Mouse (Mus musculus) midbrain, embryonic 16.5 days (tissue): ENCODE measurements around the gene Casc3. TPM values are rescaled to one million over a fixed set of nuclear protein-coding genes. Genes with fewer than 3 reads are reported as not detected.

Experiments
- ATAC-seq: fragments of 200-750 bp; cut with Nextera tagmentation; 2 replicates; pipeline ENCODE4 v1.8.0; 2017; ENCODE audit warnings: moderate TSS enrichment
- H3K27ac ChIP-seq: fragments of 300-500 bp; sonication (generic); 2 replicates; pipeline ENCODE4 v1.5.1; 2014; ENCODE audit warnings: mild to moderate bottlenecking, low read length, mixed read lengths
- H3K27me3 ChIP-seq: fragments of 300-500 bp; sonication (generic); 2 replicates; pipeline ENCODE4 v1.6.1; 2014; ENCODE audit warnings: low read depth, low read length, mixed read lengths; ENCODE audit not compliant: control insufficient read depth, insufficient read depth
- H3K36me3 ChIP-seq: fragments of 300-500 bp; sonication (generic); 2 replicates; pipeline ENCODE4 v1.6.1; 2014; ENCODE audit warnings: mild to moderate bottlenecking, low read length, moderate library complexity, mixed read lengths; ENCODE audit not compliant: control insufficient read depth, insufficient read depth
- H3K4me1 ChIP-seq: fragments of 300-500 bp; sonication (generic); 2 replicates; pipeline ENCODE4 v1.6.1; 2014; ENCODE audit warnings: mild to moderate bottlenecking, low read length, mixed read lengths; ENCODE audit not compliant: control insufficient read depth, insufficient read depth
- H3K4me2 ChIP-seq: fragments of 300-500 bp; sonication (generic); 2 replicates; pipeline ENCODE4 v1.6.1; 2014; ENCODE audit warnings: mild to moderate bottlenecking, low read length, mixed read lengths
- H3K4me3 ChIP-seq: fragments of 300-500 bp; sonication (generic); 2 replicates; pipeline ENCODE4 v1.5.1; 2014; ENCODE audit warnings: low read depth, mild to moderate bottlenecking, low read length, moderate library complexity, mixed read lengths
- H3K9ac ChIP-seq: fragments of 300-500 bp; sonication (generic); 2 replicates; pipeline ENCODE4 v1.6.1; 2014; ENCODE audit warnings: low read depth, low read length, mixed read lengths
- H3K9me3 ChIP-seq: fragments of 300-500 bp; sonication (generic); replicated peaks from 2 replicates; pipeline ENCODE4 v1.6.1; 2014; ENCODE audit warnings: mild to moderate bottlenecking, low read length, mixed read lengths; ENCODE audit not compliant: control insufficient read depth, poor library complexity, severe bottlenecking
- WGBS: fragments of 180-500 bp; shearing (Covaris S2); extraction: QIAGEN DNeasy Blood & Tissue Kit; methylation state at CpG from one replicate; pipeline ENCODE4 v1.1.7; 2014; 5-methylcytosine and 5-hydroxymethylcytosine counted together
- polyA plus RNA-seq: library from polyadenylated mRNA; unstranded; fragments of >200 nt; fragmentation: Nextera tagmentation; extraction: Ambion mirVana; gene quantifications from 2 replicates; pipeline ENCODE4 v1.2.1, GENCODE M21; 2015

Casc3 gene
- polyA plus RNA-seq, 1 experiment from 2014 or later = 47.0 TPM

GRCm38 (mm10) chr11:98776052-98776764, 28.5 kb upstream of the Casc3 start:
- ATAC-seq = no peak; the same call in 1 of the 2 replicates

GRCm38 (mm10) chr11:98776843-98777590, 27.7 kb upstream of the Casc3 start:
- H3K27me3 ChIP-seq = no peaks in the 10 kb centered on the region
- no peak overlapping the region for H3K4me2 ChIP-seq
- H3K9me3 ChIP-seq = no peaks in the 10 kb centered on the region
- H3K27ac ChIP-seq = peak overlapping the region; percentile 45
- no peak overlapping the region for H3K9ac ChIP-seq
- H3K36me3 ChIP-seq = no peaks in the 10 kb centered on the region
- no peak for ATAC-seq
- 7% methylated on average over 9 of the region's 9 CpGs for WGBS
- no peak overlapping the region for H3K4me3 ChIP-seq
- peaks cover 39% of the 10 kb centered on the region for H3K4me1 ChIP-seq

More at GRCm38 (mm10) chr11:98776052-98776764, 28.5 kb upstream of the Casc3 start:
- Histone ChIP-seq H3K4me2 (peak overlapping the region; percentile 96; the same call in 1 of the 2 replicates), H3K4me1 (peaks cover 38% of the 10 kb centered on the region), H3K27me3 (no peaks in the 10 kb centered on the region), H3K4me3 (no peak overlapping the region), H3K9ac (no peak overlapping the region), H3K36me3 (no peaks in the 10 kb centered on the region; the same call in 1 of the 2 replicates), H3K27ac (peak overlapping the region; percentile 44), H3K9me3 (no peaks in the 10 kb centered on the region)
- whole genome bisulfite sequencing = 54% methylated on average over 12 of the region's 12 CpGs

GRCm38 (mm10) chr11:98777888-98778287, 26.8 kb upstream of the Casc3 start:
- no peak overlapping the region for H3K9ac ChIP-seq
- no peaks in the 10 kb centered on the region for H3K36me3 ChIP-seq
- H3K9me3 ChIP-seq = no peaks in the 10 kb centered on the region
- no peak overlapping the region for H3K4me2 ChIP-seq
- no peak overlapping the region for H3K4me3 ChIP-seq
- H3K27me3 ChIP-seq = no peaks in the 10 kb centered on the region
- no peak overlapping the region for H3K27ac ChIP-seq
- peaks cover 44% of the 10 kb centered on the region for H3K4me1 ChIP-seq
- ATAC-seq = no peak

GRCm38 (mm10) chr11:98781851-98782512, 22.7 kb upstream of the Casc3 start:
- WGBS = 15% methylated on average over 11 of the region's 14 CpGs
- Histone ChIP-seq H3K9ac (no peak overlapping the region), H3K9me3 (no peaks in the 10 kb centered on the region), H3K36me3 (no peaks in the 10 kb centered on the region), H3K4me1 (peaks cover 25% of the 10 kb centered on the region), H3K27ac (no peak overlapping the region; the same call in 1 of the 2 replicates), H3K4me3 (no peak overlapping the region), H3K27me3 (no peaks in the 10 kb centered on the region), H3K4me2 (no peak overlapping the region; the same call in 1 of the 2 replicates)
- no peak for ATAC-seq

- Histone ChIP-seq H3K27ac (peak overlapping the region; percentile 31), H3K9me3 (no peaks in the 10 kb centered on the region), H3K4me3 (no peak overlapping the region), H3K4me2 (peak overlapping the region; percentile 36), H3K27me3 (no peaks in the 10 kb centered on the region), H3K4me1 (peaks cover 25% of the 10 kb centered on the region), H3K36me3 (no peaks in the 10 kb centered on the region), H3K9ac (no peak overlapping the region; the same call in none of the 2 replicates)
- 3% methylated on average over 17 of the region's 17 CpGs for WGBS
- ATAC-seq = no peak
These were observed 22.0 kb upstream of the Casc3 start for GRCm38 (mm10) chr11:98782651-98783235.

GRCm38 (mm10) chr11:98783236-98783696, 21.4 kb upstream of the Casc3 start:
- ATAC-seq = peak; percentile 33; the same call in 1 of the 2 replicates
- WGBS = under 1% methylated on average over 20 of the region's 20 CpGs
- peaks cover 25% of the 10 kb centered on the region for H3K4me1 ChIP-seq
- no peaks in the 10 kb centered on the region for H3K27me3 ChIP-seq
- H3K9ac ChIP-seq = no peak overlapping the region; the same call in 1 of the 2 replicates
- peak overlapping the region; percentile 36 for H3K4me2 ChIP-seq
- no peaks in the 10 kb centered on the region for H3K36me3 ChIP-seq
- no peak overlapping the region for H3K4me3 ChIP-seq
- H3K9me3 ChIP-seq = no peaks in the 10 kb centered on the region
- H3K27ac ChIP-seq = peak overlapping the region; percentile 31

- WGBS = 82% methylated on average over 4 of the region's 4 CpGs
- no peaks in the 10 kb centered on the region for H3K27me3 ChIP-seq
These were observed 20.6 kb upstream of the Casc3 start for GRCm38 (mm10) chr11:98784139-98784538.

GRCm38 (mm10) chr11:98785214-98785613, 19.5 kb upstream of the Casc3 start:
- H3K4me1 ChIP-seq = peaks cover 27% of the 10 kb centered on the region
- no peak overlapping the region for H3K9ac ChIP-seq
- ATAC-seq = no peak
- H3K4me3 ChIP-seq = no peak overlapping the region
- 64% methylated on average over 10 of the region's 10 CpGs for WGBS
- H3K36me3 ChIP-seq = no peaks in the 10 kb centered on the region
- no peaks in the 10 kb centered on the region for H3K9me3 ChIP-seq
- no peaks in the 10 kb centered on the region for H3K27me3 ChIP-seq
- peak overlapping the region; percentile 65; the same call in 1 of the 2 replicates for H3K27ac ChIP-seq
- no peak overlapping the region for H3K4me2 ChIP-seq

More at GRCm38 (mm10) chr11:98784139-98784538, 20.6 kb upstream of the Casc3 start:
- Histone ChIP-seq H3K4me3 (no peak overlapping the region), H3K4me2 (no peak overlapping the region), H3K27ac (peak overlapping the region; percentile 31; the same call in 1 of the 2 replicates), H3K9ac (no peak overlapping the region), H3K36me3 (no peaks in the 10 kb centered on the region), H3K9me3 (no peaks in the 10 kb centered on the region), H3K4me1 (peaks cover 27% of the 10 kb centered on the region)
- ATAC-seq = no peak
